Mouse (Mus musculus) layer of hippocampus, postnatal 36 days (tissue): ENCODE results near the gene Hist2h3c1. TPM values are rescaled to one million over a fixed set of nuclear protein-coding genes. Genes with fewer than 3 reads are reported as not detected.
"Not testable (repeated sequence)": the region's sequence is repeated elsewhere in the genome, so short reads cannot be mapped to it uniquely, and the experiment has no call there.

ENCODE experiments used
- DNase-seq, 2 experiments: peaks; one replicate each; pipeline ENCODE4 v3.0.0; 2022
- total RNA-seq, 2 experiments: library from RNA; stranded (reverse); gene quantifications; 2 replicates each; pipeline ENCODE4 v1.2.3; 2021

Gene Hist2h3c1
- total RNA-seq, 2 experiments from 2014 or later = not detected

DNA sequence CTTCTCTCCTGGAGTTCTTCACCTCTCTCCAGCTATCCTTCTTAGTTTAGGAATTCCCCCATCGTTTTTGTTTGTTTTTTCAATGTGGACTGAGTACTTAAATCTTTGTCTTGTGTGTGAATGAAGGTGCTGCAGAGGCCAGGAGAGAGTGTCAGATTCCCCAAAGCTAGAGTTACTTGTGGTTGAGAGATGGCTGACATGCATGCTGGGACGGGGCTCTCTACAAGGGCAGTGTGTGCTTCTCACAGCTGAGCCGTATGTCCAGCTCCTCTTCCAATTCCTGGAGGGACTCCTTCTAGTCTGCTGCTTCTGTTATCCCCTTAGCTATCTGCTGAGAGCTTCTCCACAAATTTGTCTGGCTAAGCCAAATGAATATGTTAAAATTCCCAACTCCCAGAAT is 10.6 kb upstream of the Hist2h3c1 start:
- DNase-seq = no peak

- no peak for DNase-seq
These were observed 9.6 kb upstream of the Hist2h3c1 start for GRCm38 (mm10) chr3:96236834-96237334.

GRCm38 (mm10) chr3:96237335-96237903 is 9.1 kb upstream of the Hist2h3c1 start:
- DNase-seq = no peak

DNA sequence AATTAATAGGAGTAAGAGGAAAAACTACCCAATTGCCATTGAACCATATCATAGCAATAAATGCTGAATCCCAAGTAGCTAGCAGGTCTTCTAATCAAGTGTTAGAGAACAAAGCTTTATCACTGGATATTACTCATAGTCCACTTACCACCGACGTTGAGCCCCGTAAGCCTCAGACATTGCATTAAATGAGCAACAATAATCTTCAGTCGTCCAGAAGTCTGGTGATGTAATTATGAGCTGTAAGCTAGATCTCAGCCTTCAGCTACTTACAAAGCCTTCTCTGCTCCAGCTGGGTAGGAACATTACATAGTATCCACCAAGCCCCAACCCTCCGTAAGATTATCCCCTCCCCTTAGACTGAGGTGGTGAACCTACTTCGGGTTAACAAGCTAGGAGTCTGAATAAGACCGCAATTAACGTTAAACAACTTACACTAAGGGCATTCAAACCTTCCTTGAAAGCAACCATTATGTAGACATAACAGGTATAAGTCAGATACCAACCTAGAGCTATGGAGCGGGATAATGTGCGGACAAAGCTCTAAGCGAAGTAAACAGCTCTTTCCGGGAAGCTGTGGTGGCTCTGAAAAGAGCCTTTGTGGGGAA is 8.5 kb upstream of the Hist2h3c1 start:
- DNase-seq = no peak

DNA sequence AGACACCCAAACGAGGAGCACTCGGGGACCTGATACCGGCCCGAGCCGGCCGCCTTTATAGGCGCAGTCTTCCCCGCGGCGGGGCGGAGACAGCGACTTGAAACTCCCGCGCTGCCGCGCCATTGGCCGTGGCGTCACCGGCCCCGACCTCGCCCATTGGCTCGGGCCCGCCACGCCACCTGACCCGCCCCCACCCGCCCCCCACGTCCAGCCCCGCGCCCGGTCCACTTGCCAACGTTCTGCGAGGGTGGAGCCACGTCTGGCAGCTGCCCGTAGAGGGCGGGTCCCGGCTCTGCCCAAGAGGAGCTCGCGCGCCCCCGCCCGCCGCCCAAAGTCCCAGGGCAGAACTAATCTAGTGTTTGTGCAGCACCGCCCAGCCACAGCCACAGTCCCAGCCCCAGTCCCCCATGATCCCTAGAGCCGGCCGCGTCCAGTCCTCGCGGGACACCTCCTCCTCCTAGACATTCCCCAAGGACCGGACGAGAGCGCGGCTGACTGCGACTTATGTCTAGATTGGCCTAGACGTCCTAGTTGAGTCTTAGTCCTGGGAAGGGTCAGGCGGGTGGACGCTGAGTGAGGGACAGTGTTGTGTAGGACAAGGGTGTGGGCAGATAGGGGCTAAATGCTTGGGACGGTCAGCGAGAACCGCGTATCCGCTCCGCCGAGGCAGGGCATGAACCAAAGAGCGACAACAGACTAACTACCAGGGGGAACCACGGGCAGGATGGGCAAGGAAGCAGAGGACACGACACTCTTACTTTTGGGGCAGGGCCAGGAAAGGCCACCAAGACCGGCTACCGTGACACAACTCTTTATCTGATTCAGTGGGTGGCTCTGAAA is 7.3 kb upstream of the Hist2h3c1 start, which contains the start of gene Hist2h3c2:
Gene Hist2h3c2, minus strand, starts transcription at position 174 of the 840 bp plus-strand sequence.
- peak in 1 of 2 experiments; percentile 20 for DNase-seq

GRCm38 (mm10) chr3:96239949-96240798 is 6.3 kb upstream of the Hist2h3c1 start, which contains the start of gene Hist2h2aa2:
TSS of gene Hist2h2aa2 (minus strand) at chr3:96240276.
- peak; percentile 97 for DNase-seq

GRCm38 (mm10) chr3:96240799-96241197 is 5.7 kb upstream of the Hist2h3c1 start:
- no peak for DNase-seq

GRCm38 (mm10) chr3:96243921-96244572 is 2.4 kb upstream of the Hist2h3c1 start:
- DNase-seq = no peak

DNA sequence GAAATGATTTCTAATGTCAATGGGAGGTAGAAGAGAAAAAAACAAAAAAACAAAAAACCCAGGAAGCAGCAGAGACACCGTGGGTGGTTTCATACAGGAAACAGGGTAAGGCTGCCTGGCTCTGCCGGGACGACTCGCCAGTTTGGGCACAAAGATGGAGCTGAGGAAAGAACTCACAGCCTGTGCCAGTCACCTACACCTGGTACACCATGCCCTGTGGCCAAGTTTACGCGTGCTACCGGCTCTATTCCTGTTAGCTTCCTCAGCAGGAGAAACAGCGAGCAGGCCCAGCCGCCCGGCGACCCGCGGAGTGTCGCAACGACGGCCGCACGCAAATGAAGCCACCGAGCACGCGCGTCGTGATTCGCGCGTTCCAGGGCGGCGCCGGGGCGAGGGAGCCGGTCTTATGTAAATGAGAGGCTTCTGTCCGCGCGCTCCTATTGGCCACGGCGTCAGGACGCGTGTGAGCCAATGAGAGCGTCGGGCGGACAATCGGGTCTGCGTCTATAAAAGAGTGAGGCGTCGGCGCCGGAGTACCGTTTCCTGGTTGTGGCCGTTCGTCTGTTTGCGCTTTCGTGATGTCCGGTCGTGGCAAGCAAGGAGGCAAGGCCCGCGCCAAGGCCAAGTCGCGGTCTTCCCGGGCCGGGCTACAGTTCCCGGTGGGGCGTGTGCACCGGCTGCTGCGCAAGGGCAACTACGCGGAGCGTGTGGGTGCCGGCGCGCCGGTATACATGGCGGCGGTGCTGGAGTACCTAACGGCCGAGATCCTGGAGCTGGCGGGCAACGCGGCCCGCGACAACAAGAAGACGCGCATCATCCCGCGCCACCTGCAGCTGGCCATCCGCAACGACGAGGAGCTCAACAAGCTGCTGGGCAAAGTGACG is 1.2 kb upstream of the Hist2h3c1 start, which contains the start of gene Hist2h2aa1:
Gene Hist2h2aa1, plus strand, starts transcription at position 495 of the 884 bp plus-strand sequence.
- DNase-seq = peak; percentile 89

GRCm38 (mm10) chr3:96246018-96246417 is 467 bp upstream of the Hist2h3c1 start:
- not testable (repeated sequence) for DNase-seq

DNA sequence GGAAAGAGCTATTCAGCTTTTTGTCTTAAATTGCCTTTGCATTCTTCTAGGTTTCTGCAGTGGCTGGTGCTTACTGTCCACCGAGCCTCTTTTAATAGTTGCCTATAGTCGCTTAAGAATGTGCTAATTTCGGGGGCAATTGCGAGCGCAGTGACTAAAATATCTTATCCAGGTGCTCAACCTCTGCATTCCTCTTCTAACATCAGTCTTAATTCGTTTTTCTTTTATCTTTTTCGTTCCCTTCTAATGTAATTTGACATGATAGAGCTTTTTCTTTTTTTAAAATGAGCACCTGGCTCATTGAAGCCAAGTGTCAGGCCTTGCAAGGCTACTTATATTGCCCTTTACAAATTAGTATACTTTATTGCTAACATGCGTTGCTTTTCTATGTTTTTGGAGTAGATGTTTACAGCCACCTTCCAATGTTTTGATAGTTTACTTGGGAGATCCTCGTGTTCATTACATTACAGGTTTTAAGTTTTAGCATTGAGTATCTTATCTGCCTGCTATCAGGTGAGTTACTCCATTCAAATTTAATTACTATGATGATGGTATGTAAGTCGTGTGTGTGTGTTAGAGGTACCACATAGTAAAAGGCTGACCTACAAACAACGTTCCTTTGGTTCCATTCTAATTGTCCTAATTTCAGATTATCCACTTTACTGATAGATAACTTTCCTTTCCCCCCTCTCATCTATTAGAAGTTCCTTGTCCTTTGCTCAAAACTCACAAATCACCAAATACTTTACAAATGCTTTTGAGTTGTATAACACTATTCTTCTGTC is 1.1 kb downstream of the Hist2h3c1 start:
- no peak for DNase-seq

DNA sequence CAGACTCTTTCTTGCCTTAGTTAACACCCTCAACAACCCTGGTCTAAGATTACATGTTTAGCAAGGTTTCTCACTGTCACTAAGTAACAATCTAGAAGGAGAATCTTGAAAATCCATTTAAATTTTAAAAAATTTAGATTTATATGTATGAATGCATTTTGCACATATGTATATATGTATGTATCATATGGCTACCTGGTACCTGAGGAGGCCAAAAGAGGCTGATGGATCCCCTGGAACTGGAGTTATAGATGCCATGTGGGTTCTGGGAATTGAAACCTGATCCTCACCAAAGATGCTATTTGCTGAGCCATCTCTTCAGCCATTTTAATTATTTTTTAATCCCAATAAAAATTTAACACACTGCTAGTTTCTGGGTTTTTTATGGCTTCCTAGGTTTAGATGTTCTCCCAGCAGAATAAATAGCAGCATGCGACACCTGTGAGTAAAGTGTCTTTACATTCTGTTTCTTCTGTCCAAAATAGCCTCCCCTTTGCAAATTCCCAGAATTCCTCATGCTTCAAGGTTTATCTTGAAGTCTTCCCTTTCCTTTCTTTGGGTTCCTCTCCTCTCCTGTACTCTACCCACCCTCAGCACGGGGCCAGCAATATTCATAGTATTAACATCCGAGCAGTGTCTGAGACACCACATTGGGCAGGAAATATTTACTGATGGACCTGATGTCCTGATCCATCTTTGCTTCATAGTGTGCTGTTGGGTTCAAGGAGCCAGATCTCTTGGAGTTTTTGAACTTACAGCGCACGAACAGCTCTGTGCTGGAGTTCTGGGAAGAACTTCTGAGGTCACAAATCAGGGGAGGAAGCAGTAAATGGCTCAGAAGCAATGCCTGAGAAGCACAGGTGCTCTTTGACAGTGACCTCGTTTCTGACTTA is 1.9 kb downstream of the Hist2h3c1 start:
- no peak for DNase-seq

GRCm38 (mm10) chr3:96249034-96249345 is 2.5 kb downstream of the Hist2h3c1 start:
- no peak for DNase-seq

DNA sequence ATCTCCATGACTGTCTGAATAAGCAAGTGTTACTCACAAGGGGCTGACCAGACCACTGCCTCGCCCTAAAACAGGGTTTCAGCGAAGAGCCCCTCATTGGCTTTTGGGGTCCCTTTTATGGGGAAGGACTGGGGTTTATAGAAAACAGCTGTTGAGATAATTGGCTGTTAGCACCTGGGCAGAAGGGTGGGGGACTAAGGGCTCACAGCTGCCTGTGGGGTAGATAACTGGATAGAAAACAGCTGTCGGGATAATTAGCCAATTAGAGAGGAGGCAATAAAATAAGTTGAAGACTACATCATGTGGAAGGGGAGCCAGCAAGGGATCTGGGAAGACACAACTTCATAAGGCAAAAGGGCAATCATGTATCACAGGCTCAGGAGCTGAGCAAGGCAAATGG is 4.4 kb downstream of the Hist2h3c1 start:
- no peak for DNase-seq

- DNase-seq = no peak
These were observed 5.3 kb downstream of the Hist2h3c1 start for GRCm38 (mm10) chr3:96251787-96252186.

GRCm38 (mm10) chr3:96254683-96255355 is 8.3 kb downstream of the Hist2h3c1 start:
- no peak for DNase-seq

- no peak for DNase-seq
These were observed 9.6 kb downstream of the Hist2h3c1 start for GRCm38 (mm10) chr3:96255926-96256593.

DNA sequence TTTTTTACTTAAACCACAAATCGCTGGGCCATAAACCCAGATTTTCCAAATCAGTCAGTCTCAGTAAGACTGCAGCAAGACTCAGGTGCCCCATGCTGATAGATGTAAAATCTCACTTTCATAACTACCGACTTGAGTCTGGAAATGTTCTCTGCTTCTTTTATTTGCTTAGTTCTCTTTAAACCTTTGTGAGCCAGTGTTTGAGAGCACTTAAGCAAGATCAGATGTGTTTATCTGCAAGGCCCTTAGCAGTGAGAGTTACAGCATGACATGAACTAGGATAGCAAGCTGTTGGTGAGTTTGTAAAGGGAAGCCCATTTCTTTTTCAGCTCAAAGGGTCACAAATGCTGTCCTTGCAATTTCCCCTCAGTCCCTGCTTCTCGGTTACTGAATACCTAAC is 10.7 kb downstream of the Hist2h3c1 start:
- DNase-seq = no peak
